Comparison of ENCODE assay signal across 21 mouse cellular contexts in the genomic region with DNA sequence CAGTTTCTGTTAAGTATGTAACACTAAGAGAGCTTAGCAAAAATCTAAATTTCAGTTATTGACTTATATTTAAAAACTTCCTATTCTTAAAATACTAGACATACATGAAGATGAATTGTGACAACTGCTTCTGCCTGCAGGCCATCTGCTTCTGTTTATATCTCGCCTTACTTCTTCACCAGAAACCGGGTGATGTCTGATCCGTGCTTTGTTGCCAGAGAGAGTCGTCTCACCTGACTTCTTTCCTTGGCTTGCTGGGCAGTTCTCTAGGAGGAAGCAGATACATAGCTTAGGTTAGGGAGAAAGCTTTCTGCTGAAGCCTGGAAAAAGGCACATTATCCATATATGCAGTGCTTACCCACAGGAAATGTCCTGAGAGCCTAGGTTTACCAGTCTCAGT.
A peak's percentile ranks its signal among the peaks of the same experiment; 100 is the strongest.
DNase-seq lines count a peak whose midpoint lies in the region; ATAC-seq lines count a peak whose summit lies in the region.
"Had no signal": no experiment of that assay in that cellular context is flagged by ENCODE, and none has a peak within 500 bp of the region (broad histone marks: within the 10 kb centered on the region; RNA-seq: fewer than 3 reads in every experiment).

No protein-coding gene starts in this region.

- DNase-seq in frontal cortex, postnatal 10 days (ENCODE audit: low spot score in 2 of 2), result no peak
- peak; percentile 53 to 56 for DNase-seq in left cerebral cortex, adult 18-20 months (ENCODE audit: low spot score in 2 of 2)
- no peak for DNase-seq in left cerebral cortex, adult 11 months (ENCODE audit: low spot score)
- DNase-seq in brain, adult 2 months (ENCODE audit: low read depth, low spot score), result peak; percentile 82
- DNase-seq in right cerebral cortex, postnatal 25 days, result peak; percentile 52
- DNase-seq in thymus, postnatal 36 days, result no peak
- DNase-seq: adrenal gland, postnatal 14 days; cerebellum, adult 11-12 months; cerebellum, postnatal 10 days; gastrocnemius, postnatal 10 days; kidney, adult 8-10 months; kidney, postnatal 4 days; liver, postnatal 0 days; lung, postnatal 36 days; thymus, adult 18-20 months; thymus, postnatal 25 days had no signal

- peak; percentile 53 for ATAC-seq in frontal cortex, adult (ENCODE audit: low TSS enrichment)
- ATAC-seq: hindbrain, embryonic 16.5 days; intestine, embryonic 15.5 days; liver, embryonic 12.5 days; liver, postnatal 0 days; midbrain, embryonic 16.5 days had no signal

Comparison
In these comparisons a context has a peak if more than half of its experiments do, and no peak if none do; other contexts are left out.
1. DNase-seq: peak in left cerebral cortex, adult 18-20 months (2 of 2), brain, adult 2 months (single experiment) and right cerebral cortex, postnatal 25 days (single experiment); none in frontal cortex, postnatal 10 days (0 of 2), left cerebral cortex, adult 11 months (single experiment) and thymus, postnatal 36 days (0 of 2).